Mouse (Mus musculus): Measurements from ENCODE around the gene Tmem163.

- TF ChIP-seq POLR2A (IDR thresholded peaks at IDR 0.05; ENCODE audit: low read depth, low read length) (no peak), SMC3 (IDR thresholded peaks at IDR 0.05; ENCODE audit: low read depth, low read length) (no peak), EP300 (IDR thresholded peaks at IDR 0.05; ENCODE audit: low read length) (no peak), MXI1 (IDR thresholded peaks at IDR 0.05; ENCODE audit: low read depth, low read length) (no peak), POLR2AphosphoS2 (IDR thresholded peaks at IDR 0.05; ENCODE audit: low read depth, low read length) (no peak), CTCF (conservative IDR thresholded peaks at IDR 0.05 in 1 of 2, IDR thresholded peaks at IDR 0.05 in 1 of 2; ENCODE audit: low read depth in 2 of 2, low read length in 2 of 2) (no peak), KAT2A (IDR thresholded peaks at IDR 0.05; ENCODE audit: insufficient replicate concordance, low read length) (no peak), USF1 (IDR thresholded peaks at IDR 0.05; ENCODE audit: low read depth, low read length) (no peak), MAZ (IDR thresholded peaks at IDR 0.05; ENCODE audit: low read depth, low read length) (no peak)
These were observed 71.0 kb downstream of the Tmem163 start for GRCm38 (mm10) chr1:127608326-127608725.
